8 mouse cellular contexts compared by ENCODE assay signal in the genomic region with DNA sequence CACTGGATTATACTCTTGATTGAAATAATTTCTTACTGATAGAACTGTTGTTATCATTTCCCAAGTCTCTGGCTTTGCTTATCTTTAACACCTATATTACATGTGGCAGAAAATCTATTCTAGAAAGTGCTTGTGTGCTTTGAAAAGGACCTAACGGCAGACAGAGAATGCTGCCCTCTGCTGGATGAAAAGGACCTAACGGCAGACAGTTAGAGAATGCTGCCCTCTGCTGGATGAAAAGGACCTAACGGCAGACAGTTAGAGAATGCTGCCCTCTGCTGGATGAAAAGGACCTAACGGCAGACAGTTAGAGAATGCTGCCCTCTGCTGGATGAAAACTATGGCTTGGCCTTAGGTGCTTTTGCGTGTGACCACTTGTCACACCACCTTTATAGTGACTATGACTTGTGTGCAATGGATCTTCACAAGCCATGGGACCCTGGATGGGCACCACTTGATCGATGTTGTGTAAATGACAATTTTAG. TPM values are rescaled to one million over a fixed set of nuclear protein-coding genes. Genes with fewer than 3 reads are reported as not detected.
DNase-seq lines count a peak whose midpoint lies in the region; ATAC-seq lines count a peak whose summit lies in the region.
"Not testable (repeated sequence)": the region's sequence is repeated elsewhere in the genome, so short reads cannot be mapped to it uniquely, and the experiment has no call there.

No protein-coding gene starts in this region.

- not testable (repeated sequence) for H3K9me3 ChIP-seq in intestine, embryonic 14.5 days (ENCODE audit: control insufficient read depth, low read length); midbrain, embryonic 12.5 days

- not testable (repeated sequence) for H3K4me1 ChIP-seq in intestine, embryonic 14.5 days (replicated peaks; ENCODE audit: control insufficient read depth, insufficient read depth, low read length); midbrain, embryonic 12.5 days

- peak; percentile 23 for DNase-seq in Muller cell, postnatal 12 days (ENCODE audit: inconsistent ontology term)
- DNase-seq in cerebellum, adult 9-11 months = peak; percentile 69
- peak; percentile 58 to 86 for DNase-seq in frontal cortex, postnatal 36 days (ENCODE audit: low spot score in 2 of 2)
- not testable (repeated sequence) for DNase-seq in intestine, embryonic 14.5 days (ENCODE audit: low spot score)
- peak; percentile 10 to 45 for DNase-seq in left cerebral cortex, adult 8-10 months (ENCODE audit: low spot score in 2 of 2)
- peak; percentile 54 for DNase-seq in right cerebral cortex, postnatal 25 days
- peak; percentile 31 for DNase-seq in urinary bladder, postnatal 25 days (ENCODE audit: low spot score)

- H3K27ac ChIP-seq in intestine, embryonic 14.5 days (ENCODE audit: low read depth); midbrain, embryonic 12.5 days (replicated peaks): not testable (repeated sequence)

- not testable (repeated sequence) for H3K4me2 ChIP-seq in intestine, embryonic 14.5 days (ENCODE audit: low read length); midbrain, embryonic 12.5 days (replicated peaks)

- not testable (repeated sequence) for H3K9ac ChIP-seq in intestine, embryonic 14.5 days (ENCODE audit: low read length); midbrain, embryonic 12.5 days (replicated peaks)

- ATAC-seq in intestine, embryonic 14.5 days (replicated peaks; ENCODE audit: low FRiP score, low TSS enrichment, low read depth) = 0 out of 2 replicates have a peak, but pooled peaks have one; percentile 36
- ATAC-seq in midbrain, embryonic 12.5 days (ENCODE audit: low FRiP score, low read depth) = peak; percentile 58; the same call in 1 of the 2 replicates

- WGBS in intestine, embryonic 14.5 days = 59% methylated on average over 6 of the region's 6 CpGs
- 53% methylated on average over 6 of the region's 6 CpGs for WGBS in midbrain, embryonic 12.5 days

- H3K27me3 ChIP-seq in intestine, embryonic 14.5 days (replicated peaks; ENCODE audit: control insufficient read depth, insufficient read depth, low read length); midbrain, embryonic 12.5 days: not testable (repeated sequence)

- not testable (repeated sequence) for H3K4me3 ChIP-seq in intestine, embryonic 14.5 days (ENCODE audit: low read depth, low read length); midbrain, embryonic 12.5 days

- H3K36me3 ChIP-seq in intestine, embryonic 14.5 days (ENCODE audit: control insufficient read depth, insufficient read depth, low read length); midbrain, embryonic 12.5 days: not testable (repeated sequence)

RNA-seq across cellular contexts. Expression of a gene that starts 11.6 kb away (rescaled TPM):
- 0.23 and 0.49 TPM in 2 replicates for polyA plus RNA-seq in intestine, embryonic 14.5 days (2014; fragmentation: Nextera tagmentation; extraction: Ambion mirVana)
- under 1 TPM in 1 of 4 experiments, not detected in 3; 0.41 TPM for total RNA-seq in left cerebral cortex, adult 8-10 months (2022)
- polyA plus RNA-seq in midbrain, embryonic 12.5 days (2016; fragmentation: Nextera tagmentation; extraction: Ambion mirVana) = 0.17 TPM in 1 of 2 replicates, not detected in the other

RNA-seq across cellular contexts. Expression of a gene that starts 26.2 kb away (rescaled TPM):
- 74.4 and 80.1 TPM in 2 replicates for polyA plus RNA-seq in intestine, embryonic 14.5 days (2014; fragmentation: Nextera tagmentation; extraction: Ambion mirVana)
- 100 to 1,000 TPM; 225 to 252 (median 238) TPM for total RNA-seq in left cerebral cortex, adult 8-10 months (2022)
- 105 and 114 TPM in 2 replicates for polyA plus RNA-seq in midbrain, embryonic 12.5 days (2016; fragmentation: Nextera tagmentation; extraction: Ambion mirVana)
